Mouse (Mus musculus) kidney, adult 9 months (tissue): ENCODE measurements around the gene Sh2d4b.

Experiments
- DNase-seq: peaks from one replicate; pipeline ENCODE4 v3.0.0; 2022

The Sh2d4b gene

DNA sequence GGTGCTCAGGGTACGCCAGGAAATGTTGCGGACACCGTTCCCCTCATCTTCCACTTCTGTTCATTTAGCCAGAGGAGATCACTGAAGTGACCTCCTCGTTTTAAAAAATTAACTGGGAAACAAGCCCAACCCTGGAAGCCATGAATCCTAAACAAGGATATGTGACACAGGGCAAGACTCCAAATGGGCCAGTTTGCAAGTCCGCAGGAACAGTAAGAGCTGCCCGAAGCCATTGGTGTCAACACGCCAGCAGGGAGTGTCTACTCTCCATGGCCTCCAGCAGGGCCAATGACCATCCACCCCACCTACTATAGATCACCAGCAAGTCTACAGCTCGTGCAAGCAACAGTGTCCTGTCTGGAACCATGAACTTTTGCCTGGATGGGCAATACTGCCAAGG is 12.7 kb upstream of the Sh2d4b start:
- no peak for DNase-seq

DNA sequence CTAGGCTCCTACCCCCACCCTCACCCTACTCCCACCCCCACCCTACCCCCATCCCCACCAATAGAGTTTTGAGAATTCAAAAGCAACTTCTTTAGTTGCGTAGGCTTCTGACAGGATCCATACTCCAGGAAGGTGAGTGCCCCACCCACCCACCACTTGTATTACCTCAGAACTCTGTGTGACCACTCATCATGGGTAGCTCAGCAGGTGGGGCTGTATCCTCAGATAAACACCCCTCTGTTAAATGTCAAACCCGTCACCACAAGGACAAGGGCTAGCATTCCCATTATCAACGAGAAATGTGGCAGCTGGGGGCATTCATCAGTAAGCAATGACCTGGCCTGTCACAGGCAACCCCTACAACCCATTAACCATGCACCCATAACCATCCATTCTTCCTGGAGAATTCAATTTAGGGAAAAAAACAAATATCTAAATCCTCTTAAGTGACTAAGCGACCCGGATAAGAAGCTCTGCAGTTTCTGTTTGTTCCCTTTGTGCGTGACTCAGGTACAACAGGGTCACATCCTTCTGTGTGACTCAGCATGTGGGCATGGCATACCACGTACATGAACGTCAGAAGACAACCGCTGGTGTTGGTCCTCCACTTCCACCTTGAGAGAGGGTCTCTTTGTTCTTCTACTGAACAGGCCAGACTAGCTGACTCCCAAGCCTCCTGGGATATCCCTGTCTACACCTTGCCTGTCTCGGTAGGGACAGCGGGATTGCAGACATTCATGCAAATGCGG is 9.4 kb upstream of the Sh2d4b start:
- DNase-seq, result no peak

DNA sequence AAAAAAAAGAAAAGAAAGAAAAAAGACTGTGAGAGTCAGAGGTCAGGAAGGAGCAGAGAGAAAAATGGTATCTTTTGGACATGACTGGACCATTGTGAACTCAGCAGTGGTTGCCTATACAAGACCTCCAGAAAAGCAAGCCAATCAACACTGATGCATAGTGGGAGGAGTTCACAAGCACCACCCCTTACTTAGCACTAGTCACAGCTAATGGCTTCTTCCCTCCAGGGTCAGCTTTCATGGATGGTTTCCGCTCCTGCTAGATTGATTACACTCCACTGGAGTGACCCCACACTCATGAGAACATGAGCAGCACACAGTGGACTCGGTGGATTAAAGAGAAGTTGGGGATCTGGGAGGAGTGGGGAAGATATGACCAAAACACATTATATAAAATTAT is 7.2 kb upstream of the Sh2d4b start:
- DNase-seq, result no peak

DNA sequence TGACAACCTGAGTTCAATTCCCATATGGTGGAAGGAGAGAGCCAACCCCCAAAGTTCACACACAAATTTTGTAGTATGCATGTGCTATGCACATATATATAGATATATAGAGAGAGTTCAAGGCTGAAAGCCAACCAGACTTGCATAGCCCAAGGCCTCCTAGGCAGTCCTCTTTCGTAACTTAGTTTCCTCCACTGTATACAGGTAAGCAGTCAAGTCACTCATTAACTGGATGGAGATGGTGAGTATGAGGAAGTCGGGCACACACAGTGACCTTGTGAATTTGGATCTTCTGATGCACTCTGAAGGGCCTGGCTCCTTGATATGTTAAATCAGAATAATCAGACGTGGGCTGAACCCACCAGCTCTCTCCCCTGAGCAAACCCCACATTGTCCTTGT is 4.8 kb upstream of the Sh2d4b start:
- DNase-seq, result no peak

DNA sequence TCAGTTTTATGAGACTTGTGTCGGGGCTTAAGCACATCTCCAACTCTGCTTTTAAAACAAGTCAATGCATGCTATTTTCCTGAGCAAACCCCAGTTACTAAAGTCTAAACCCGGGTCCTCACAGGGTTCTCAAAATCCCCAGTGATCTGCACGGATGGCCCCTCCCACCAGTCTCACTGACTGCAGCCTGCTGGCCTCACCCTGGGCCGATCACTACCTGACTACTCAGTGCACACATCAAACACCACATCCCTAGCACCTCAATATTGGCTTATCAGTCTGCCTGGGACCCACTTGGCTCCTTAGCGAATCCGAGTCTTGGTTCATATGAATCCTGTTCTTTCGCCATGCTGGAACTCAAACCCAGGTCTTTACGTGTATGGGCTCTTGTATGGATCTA is 2.6 kb upstream of the Sh2d4b start:
- no peak for DNase-seq

DNA sequence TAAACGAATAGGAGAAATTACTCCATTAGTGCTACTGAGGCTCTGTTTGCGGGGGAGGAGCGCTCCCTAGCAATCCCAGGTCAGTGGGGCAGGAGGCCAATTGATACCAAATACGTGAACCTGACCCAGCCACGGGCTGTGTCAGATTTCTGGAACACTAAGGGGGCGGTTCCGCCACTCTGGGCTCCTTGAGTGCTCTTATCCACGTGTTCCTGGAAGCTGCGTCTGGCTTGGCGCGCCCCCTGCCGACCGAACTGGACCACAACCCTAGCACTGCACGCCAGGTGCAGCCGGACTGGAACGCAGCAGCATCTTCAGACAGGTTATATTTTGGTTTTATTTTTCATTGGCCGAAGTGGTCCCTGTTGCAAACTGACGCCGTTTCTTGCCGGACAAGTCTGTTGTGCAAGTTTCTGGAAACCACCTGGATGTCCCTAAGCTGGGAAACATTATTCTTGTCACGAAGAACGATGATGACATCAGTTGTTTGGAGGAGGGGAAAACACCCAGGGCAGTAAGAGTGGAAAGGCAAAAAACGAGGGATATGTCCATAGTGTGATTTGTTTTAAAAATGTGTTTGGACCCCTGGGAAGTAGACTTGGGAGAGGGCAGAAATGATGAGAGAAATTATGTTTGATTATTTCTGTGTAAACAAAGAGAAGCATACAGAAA is 1.6 kb upstream of the Sh2d4b start:
- DNase-seq, result peak; percentile 84

DNA sequence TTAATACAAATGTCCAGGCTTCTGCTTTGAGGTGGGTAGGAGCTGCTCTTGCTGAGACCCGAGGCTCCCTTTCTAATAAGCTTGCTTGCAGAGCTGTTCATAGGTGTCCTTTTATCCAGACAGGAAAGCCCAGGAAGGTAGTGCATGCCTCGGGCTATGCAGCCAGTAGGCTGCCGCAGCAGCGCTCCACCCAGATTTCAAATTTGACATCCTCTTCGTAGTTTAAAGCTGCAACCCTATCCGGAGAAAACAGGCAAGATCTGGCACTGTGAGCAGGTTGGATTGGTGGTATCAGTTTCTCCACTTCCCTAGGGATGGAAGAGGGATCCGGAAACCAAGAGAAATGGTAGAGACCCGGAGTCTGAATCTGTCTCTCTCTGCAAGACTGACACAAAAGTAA is 818 bp upstream of the Sh2d4b start:
- DNase-seq, result no peak

DNA sequence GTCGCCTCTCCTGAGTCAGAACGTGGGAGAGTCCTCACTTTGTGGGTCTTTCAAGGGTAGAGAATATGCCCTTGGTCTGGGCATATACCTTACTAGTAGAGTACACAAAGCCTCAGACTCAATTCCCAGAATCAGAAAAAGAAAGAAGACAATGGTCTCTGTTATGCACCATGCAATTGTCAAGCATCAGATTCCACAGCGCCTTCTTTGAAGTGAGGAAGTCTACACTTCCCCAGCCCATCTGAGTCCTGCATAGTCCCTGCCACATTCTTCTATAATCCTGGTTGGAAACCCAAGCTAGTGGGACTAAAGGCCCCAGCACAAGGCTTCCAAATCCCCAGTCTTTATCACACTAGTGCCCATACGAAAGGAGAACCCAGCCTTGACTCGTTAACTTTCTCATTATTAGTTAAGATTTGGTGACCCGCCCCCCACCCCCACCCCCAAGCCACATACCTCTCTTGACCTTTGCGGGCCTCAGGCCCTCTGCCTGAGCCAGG is 690 bp downstream of the Sh2d4b start:
- no peak for DNase-seq

DNA sequence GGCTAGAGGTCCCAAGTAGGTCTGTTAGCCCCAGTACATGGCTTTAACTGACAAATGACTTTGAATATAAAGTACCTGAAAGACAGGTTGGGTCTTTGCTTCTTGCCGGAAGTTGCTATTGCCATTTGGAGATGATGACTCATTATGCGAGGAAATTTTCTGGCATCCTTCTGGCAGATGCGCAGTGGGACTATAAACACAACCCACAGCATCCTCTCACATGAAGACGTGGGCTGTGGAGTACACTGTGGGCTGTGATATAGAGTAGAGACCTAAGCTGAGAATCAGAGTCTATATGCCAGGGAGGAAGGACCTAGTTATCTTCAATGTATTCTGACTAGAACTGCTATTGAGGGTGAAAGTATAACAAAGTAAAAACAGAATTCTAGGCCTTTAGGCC is 1.6 kb downstream of the Sh2d4b start:
- DNase-seq, result no peak

DNA sequence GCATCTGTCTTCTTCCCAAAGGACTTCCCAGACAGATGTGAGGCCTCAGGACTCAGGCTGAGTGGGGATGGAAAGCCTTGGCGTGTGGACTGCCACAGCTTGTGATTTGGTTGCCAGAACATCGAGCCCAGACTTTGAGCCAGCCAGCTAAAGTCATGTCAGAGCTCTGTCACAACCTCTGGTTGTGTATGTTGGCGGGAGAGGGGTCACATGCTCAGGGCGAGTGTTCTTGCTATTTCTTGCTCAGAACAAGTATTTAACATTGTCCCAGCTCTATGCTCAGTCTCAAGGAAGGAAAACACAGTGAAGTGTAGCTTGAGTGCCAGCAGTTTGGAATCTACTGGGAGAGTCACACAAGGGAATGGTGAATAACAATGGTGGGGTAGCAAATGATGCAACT is 3.4 kb downstream of the Sh2d4b start:
- DNase-seq, result no peak

DNA sequence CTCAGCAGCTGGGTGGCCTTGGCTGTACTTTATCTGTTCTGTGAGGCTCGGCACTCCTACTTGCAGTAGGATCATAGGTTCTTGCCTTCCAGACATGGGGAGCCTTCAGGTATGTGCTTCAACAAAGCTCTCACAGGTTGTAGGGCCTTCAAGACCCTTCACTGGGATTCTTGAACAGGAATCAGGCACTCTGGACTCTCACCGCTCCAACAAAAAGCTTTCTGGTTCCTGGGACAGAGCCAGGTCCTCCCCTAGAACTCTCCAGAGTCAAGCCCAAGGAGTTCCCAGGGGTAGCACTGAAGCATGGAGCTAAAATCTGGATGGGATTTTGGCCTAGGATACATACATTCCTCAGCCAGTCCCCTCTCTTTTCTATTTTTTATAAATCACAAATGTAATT is 3.9 kb downstream of the Sh2d4b start:
- no peak for DNase-seq

DNA sequence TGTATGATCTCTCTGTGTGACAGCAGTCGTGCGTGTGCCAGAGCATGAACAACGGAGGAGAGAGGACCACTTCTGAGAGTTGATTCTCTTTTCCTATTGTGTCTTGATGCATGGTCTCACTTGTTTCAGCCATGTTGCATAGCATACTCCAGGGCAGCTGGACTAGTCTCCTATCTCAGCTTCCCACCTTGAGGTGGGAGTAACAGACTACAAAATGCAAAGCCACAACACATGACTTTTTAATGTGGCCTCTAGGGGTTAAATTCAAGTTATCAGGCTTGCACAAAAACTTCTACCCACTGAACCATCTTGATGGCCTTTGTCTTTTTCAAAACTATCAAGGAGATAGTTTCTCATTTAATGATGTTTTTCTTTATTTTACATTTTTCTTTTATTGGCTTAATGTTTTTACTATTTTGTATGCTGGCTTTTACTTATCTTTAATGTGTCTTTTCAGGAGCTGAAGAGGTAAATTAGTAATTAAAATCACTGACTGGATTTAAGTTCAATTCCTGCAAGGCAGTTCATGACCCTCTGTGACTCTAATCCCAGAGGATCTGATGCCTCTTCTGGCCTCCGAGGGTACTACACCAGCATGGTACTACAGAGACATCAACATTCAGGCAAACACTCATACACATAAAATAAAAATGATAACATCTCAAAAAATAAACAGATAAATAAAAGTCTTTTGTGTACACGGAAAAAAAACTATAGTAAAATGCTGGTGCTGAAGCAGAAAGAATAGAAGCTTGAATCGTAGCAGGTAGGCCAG is 6.5 kb downstream of the Sh2d4b start:
- DNase-seq, result peak; percentile 34

DNA sequence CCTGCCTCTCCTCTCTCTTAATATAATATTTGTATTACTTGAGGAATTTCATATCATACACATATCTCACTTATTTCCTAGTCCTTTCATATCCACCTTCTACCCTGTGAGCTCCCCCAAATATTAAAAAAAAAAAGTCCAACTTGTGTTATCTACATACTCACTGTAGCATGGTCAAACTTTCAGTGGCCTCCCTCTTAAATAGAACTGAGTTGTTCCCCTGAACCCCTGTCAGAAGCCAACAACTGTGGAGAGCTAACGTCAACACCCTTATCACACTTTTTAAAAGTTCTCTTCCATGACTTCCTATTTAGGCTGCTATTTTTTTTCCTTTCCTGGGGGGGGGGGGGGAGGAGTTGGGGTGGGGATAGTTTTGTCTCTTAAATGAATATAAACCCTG is 7.3 kb downstream of the Sh2d4b start:
- DNase-seq, result no peak

DNA sequence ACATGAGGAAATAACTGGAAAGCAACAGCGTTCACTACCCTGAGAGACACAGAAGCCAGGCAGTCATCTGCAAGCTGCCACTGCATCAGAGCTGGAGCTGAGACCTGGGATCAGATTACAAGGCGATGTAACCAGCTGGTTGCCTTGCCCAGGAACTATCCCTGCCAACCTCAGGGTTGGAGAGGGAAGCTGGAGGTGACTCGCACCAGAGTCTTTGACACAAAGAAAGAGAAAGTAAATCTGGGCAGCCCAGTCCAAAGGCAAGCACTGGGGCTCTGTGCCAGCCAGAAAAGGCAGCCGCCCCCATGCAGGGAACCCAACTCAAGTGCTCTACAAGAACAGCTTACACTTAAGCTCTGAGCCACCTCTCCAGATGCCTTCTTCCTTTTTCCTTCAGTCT is 7.8 kb downstream of the Sh2d4b start:
- DNase-seq, result no peak

DNA sequence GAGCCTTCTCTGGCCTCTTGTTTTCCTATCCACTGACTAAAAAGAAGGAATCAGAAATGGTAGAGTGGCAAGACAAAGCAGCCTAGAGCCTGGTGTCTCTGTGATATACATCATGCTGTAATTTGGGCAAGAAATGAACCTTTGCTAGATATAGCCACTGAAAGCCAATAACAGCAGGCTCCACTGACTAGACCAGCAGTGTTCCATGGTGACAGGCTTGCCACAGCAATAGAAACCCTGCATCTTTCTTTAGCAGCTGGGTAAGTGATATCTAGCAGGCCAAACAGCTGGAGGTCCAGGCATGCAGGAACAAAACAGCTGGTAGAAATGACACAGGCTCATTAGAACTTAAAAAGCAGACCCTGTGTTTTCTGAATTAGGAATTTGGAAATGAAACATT is 18.5 kb downstream of the Sh2d4b start:
- no peak for DNase-seq

DNA sequence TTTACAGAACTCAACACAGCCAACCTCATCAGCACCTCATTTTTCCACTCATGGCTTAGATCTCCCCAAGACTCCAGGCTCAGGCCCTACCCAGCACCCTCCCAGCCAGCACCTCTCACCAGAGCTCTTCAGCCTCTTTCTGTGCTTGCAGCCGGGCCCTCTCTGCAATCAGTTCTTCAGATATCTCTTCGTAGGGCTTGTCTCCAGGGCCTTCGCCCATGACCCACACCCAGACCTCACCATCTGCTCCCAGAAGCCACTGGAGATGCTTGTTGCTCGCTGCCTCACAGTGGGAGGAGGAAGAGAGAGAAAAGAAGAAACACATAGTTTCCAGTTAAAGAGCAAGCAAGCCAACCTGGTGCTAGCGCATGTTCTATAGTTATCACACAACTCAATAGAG is 19.1 kb downstream of the Sh2d4b start:
- no peak for DNase-seq

DNA sequence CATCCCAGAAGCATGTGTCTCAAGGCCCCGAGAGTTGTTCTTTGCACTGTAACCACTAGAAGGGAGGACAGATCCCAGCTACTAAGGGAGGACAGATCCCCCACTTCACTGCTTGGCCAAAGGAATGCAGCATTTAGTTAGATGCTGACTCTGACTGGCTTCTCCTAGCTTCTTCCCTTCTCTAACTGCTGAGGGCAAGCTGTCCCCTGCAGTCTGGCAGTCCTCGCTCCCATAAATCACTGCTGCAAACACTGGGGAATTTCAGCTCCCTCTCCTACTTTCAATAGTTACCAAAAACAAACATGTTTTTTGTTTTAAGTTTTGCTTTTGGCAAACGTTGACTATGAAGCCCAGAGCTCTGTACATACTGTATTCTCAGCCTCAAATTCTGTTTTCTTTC is 22.5 kb downstream of the Sh2d4b start:
- no peak for DNase-seq

DNA sequence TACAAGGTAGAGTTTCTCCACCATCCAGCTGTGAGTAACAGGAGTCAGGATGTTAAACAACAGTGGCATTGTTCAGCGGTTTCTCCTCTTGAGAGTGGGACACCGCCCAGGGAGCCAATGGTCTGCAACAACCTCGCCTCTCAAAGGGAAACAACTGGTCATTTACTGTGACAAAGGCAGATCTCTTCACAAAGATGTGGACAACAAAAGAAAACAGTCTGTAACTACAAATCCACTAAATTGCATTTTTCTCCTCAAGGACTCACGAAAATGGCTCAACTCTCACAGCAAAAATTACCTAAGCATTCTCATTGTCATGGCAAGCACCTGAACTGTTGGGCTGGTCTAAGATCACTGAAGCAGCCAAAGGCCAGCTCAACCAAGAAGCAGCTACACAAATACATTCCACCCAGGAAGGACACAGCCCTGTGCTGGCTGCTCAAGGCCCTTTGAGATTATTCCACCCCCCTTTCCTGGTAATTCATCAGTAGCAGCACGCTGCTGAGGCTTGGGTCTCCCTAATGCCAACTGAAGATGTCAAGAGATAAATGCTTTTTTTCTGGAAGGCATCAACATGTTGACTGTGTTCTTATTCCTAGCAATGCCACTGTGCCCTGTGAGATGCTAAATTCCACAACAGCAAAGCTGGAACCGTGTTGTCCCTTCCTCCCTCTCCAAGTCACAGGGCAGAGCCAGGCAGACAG is 28.1 kb downstream of the Sh2d4b start:
- no peak for DNase-seq

DNA sequence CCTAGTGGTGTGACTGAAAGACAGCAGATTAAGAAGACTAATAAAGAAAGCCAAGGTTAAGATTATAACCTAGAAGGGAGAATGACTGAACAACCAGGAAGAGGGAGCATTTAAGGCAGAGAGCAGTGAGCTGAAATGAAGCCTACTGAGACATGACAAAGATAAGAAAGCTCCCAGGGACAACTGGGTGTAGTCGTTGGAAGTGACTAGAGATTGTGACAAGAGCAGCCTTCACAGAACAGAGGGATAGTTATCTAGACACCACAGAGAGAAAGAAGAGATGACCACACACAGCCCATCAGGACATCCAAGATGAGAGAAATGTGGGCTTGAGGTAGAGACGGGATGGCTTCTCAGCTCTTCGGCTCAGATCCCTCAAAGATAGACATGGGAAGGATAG is 29.4 kb downstream of the Sh2d4b start:
- DNase-seq, result no peak

DNA sequence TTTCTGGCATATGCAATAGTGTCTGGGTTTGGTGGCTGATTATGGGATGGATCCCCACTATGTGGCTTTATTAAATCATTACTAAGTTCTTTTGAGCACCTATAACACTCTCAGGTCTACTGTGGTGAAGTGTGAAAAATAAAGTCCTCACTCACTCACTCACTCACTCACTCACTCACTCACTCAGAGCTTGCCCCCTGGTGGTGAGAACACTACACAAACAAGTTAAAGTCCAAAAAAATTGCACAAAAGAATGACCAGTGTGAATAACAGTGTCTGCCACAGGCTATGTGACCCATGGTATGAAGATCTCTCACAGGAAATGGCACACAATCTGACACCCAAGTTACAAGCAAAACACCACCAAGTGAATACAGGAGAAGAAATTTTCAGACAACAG is 30.0 kb downstream of the Sh2d4b start:
- peak; percentile 26 for DNase-seq

DNA sequence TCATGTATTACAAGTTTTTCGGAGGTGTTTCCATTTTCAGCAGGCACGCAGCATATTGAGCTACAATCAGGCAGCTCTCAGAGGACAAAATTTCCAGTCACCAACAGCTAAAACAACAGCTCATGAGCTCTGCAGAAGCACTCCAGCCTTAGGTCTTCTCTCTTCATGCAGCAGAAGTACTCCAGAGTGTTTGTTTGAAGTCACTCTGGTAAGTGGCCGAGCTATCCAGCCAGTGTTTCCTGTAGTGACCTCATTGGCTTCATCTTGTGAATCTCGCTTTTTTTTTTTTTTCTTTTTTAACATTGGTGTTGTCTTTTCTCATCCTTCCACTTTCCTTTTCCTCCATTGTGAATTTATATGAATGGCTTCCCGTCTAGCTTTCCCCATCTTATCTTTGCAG is 40.1 kb downstream of the Sh2d4b start:
- DNase-seq, result no peak

DNA sequence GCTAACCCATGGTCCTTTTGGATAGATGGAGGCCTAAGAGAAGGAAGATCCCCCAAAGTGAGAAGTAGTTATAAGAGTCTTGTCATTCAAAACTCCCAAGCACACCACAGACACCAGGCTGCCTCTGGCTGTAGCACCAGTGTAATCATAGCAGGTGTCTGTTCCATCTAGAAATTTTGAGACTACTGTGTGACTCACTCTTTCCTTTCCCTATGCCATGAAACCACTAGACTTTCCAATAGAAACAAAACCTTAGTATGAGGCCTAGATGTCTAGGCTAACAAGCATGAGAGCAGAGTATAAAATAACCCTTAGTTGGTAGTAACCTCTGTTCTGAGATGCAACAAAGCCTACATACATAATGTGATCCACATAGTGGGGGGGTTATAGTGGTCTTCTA is 55.7 kb downstream of the Sh2d4b start:
- DNase-seq, result no peak

DNA sequence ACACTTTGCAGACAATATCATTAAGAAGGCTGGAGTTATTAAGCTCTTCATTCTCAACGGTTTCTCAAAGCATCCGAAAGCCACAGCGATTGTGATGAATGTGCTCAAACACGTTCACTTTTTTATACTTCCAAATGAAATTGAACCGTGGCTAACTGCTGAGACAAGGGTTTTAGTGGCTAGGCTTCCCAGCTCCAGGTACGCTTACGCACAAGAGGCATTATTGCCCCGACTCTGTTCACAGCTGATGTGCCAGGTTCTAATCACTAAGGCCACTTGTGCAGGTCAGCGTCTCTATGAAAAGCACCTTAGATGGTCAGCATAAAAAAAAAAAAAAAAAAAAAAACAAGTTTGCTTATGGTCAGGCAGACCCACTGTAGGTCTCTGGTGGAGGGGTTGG is 62.6 kb downstream of the Sh2d4b start:
- DNase-seq, result no peak
